Comparison of ENCODE assay signal across 16 mouse cellular contexts in genomic region chr2:139608167-139608566, GRCm38 (mm10).
DNase-seq lines count a peak whose midpoint lies in the region; ATAC-seq and TF ChIP-seq lines count a peak whose summit lies in the region.
"Had no signal": no experiment of that assay in that cellular context is flagged by ENCODE, and none has a peak within 500 bp of the region (broad histone marks: within the 10 kb centered on the region; RNA-seq: fewer than 3 reads in every experiment).

No protein-coding gene starts in this region.

- peak overlapping the region; percentile 70 for H3K27ac ChIP-seq in forebrain, embryonic 10.5 days
- no peak overlapping the region for H3K27ac ChIP-seq in forebrain, embryonic 15.5 days (replicated peaks)
- H3K27ac ChIP-seq in midbrain, embryonic 10.5 days (replicated peaks): peak overlapping the region; percentile 70
- H3K27ac ChIP-seq in midbrain, postnatal 0 days (ENCODE audit: low read depth, low read length): no peak overlapping the region
- H3K27ac ChIP-seq in hindbrain, postnatal 0 days: no peak overlapping the region
- H3K27ac ChIP-seq in neural tube, embryonic 12.5 days: no peak overlapping the region
- H3K27ac ChIP-seq: stomach, embryonic 15.5 days had no signal

- peaks cover 34% of the 10 kb centered on the region for H3K4me1 ChIP-seq in forebrain, embryonic 10.5 days
- H3K4me1 ChIP-seq in forebrain, embryonic 15.5 days: peaks cover 19% of the 10 kb centered on the region
- H3K4me1 ChIP-seq in midbrain, embryonic 10.5 days: peaks cover 34% of the 10 kb centered on the region
- H3K4me1 ChIP-seq in midbrain, postnatal 0 days (ENCODE audit: insufficient read depth, low read length): peaks cover 15% of the 10 kb centered on the region; the same call in 1 of the 2 replicates
- peaks cover 14% of the 10 kb centered on the region for H3K4me1 ChIP-seq in hindbrain, postnatal 0 days (ENCODE audit: insufficient read depth, low read length)
- peaks cover 32% of the 10 kb centered on the region for H3K4me1 ChIP-seq in neural tube, embryonic 12.5 days
- H3K4me1 ChIP-seq: stomach, embryonic 15.5 days had no signal

- DNase-seq in forebrain, embryonic 10.5 days (ENCODE audit: extremely low spot score, low spot score): peak; percentile 25
- no peak for DNase-seq in midbrain, embryonic 10.5 days (ENCODE audit: low spot score)
- no peak for DNase-seq in midbrain, postnatal 0 days (ENCODE audit: low spot score)
- DNase-seq in hindbrain, postnatal 0 days (ENCODE audit: low spot score): no peak
- no peak for DNase-seq in c-Kit-positive CD71-positive TER-119-positive erythroid progenitor cells, embryonic 14.5 days (ENCODE audit: low spot score)
- no peak for DNase-seq in lung, postnatal 10 days
- DNase-seq: cerebellum, adult 11 months; gastrocnemius, postnatal 10 days; heart, postnatal 4 days; layer of hippocampus, postnatal 36 days; thymus, postnatal 25 days had no signal

- WGBS in forebrain, embryonic 10.5 days: 25% methylated on average over 3 of the region's 3 CpGs
- WGBS in forebrain, embryonic 15.5 days: 33% methylated on average over 3 of the region's 3 CpGs
- WGBS in midbrain, embryonic 10.5 days: 23% methylated on average over 3 of the region's 3 CpGs
- 37% methylated on average over 3 of the region's 3 CpGs for WGBS in midbrain, postnatal 0 days
- WGBS in hindbrain, postnatal 0 days: 39% methylated on average over 3 of the region's 3 CpGs
- WGBS in neural tube, embryonic 12.5 days: 16% methylated on average over 3 of the region's 3 CpGs

- no peaks in the 10 kb centered on the region for H3K9me3 ChIP-seq in forebrain, embryonic 10.5 days
- H3K9me3 ChIP-seq in forebrain, embryonic 15.5 days: no peaks in the 10 kb centered on the region
- H3K9me3 ChIP-seq in midbrain, embryonic 10.5 days (replicated peaks): no peaks in the 10 kb centered on the region
- no peaks in the 10 kb centered on the region for H3K9me3 ChIP-seq in midbrain, postnatal 0 days (ENCODE audit: low read length)
- H3K9me3 ChIP-seq in hindbrain, postnatal 0 days (ENCODE audit: low read length): no peaks in the 10 kb centered on the region
- no peaks in the 10 kb centered on the region for H3K9me3 ChIP-seq in neural tube, embryonic 12.5 days
- H3K9me3 ChIP-seq: stomach, embryonic 15.5 days had no signal

- no peak overlapping the region for H3K9ac ChIP-seq in forebrain, embryonic 15.5 days (replicated peaks)
- no peak overlapping the region for H3K9ac ChIP-seq in midbrain, postnatal 0 days (replicated peaks; ENCODE audit: low read length, poor library complexity, severe bottlenecking)
- H3K9ac ChIP-seq in hindbrain, postnatal 0 days (replicated peaks; ENCODE audit: low read length): no peak overlapping the region
- no peak overlapping the region for H3K9ac ChIP-seq in neural tube, embryonic 12.5 days
- H3K9ac ChIP-seq: lung, embryonic 14.5 days; stomach, embryonic 15.5 days had no signal

- no peak overlapping the region; the same call in 1 of the 2 replicates for H3K4me3 ChIP-seq in forebrain, embryonic 10.5 days
- no peak overlapping the region for H3K4me3 ChIP-seq in forebrain, embryonic 15.5 days
- peak overlapping the region; percentile 16; the same call in 1 of the 2 replicates for H3K4me3 ChIP-seq in midbrain, embryonic 10.5 days
- no peak overlapping the region for H3K4me3 ChIP-seq in midbrain, postnatal 0 days (ENCODE audit: low read depth, low read length)
- no peak overlapping the region for H3K4me3 ChIP-seq in hindbrain, postnatal 0 days (ENCODE audit: low read length)
- no peak overlapping the region for H3K4me3 ChIP-seq in neural tube, embryonic 12.5 days
- H3K4me3 ChIP-seq: stomach, embryonic 15.5 days had no signal

- H3K36me3 ChIP-seq in forebrain, embryonic 10.5 days (replicated peaks): no peaks in the 10 kb centered on the region
- H3K36me3 ChIP-seq in forebrain, embryonic 15.5 days: no peaks in the 10 kb centered on the region
- no peaks in the 10 kb centered on the region for H3K36me3 ChIP-seq in midbrain, embryonic 10.5 days
- H3K36me3 ChIP-seq in midbrain, postnatal 0 days (ENCODE audit: insufficient read depth, low read length): no peaks in the 10 kb centered on the region
- no peaks in the 10 kb centered on the region for H3K36me3 ChIP-seq in hindbrain, postnatal 0 days (ENCODE audit: insufficient read depth, low read length)
- no peaks in the 10 kb centered on the region for H3K36me3 ChIP-seq in neural tube, embryonic 12.5 days
- H3K36me3 ChIP-seq: stomach, embryonic 15.5 days had no signal

- no peak for ATAC-seq in forebrain, embryonic 15.5 days (replicated peaks)
- no peak for ATAC-seq in midbrain, postnatal 0 days (ENCODE audit: low FRiP score)
- no peak for ATAC-seq in hindbrain, postnatal 0 days
- no peak for ATAC-seq in neural tube, embryonic 12.5 days (ENCODE audit: low FRiP score, low read depth)

- TF ChIP-seq CTCF in midbrain, postnatal 0 days (IDR thresholded peaks at IDR 0.05): no peak
- TF ChIP-seq CTCF in hindbrain, postnatal 0 days (IDR thresholded peaks at IDR 0.05; ENCODE audit: low read depth): no peak

- peaks cover 33% of the 10 kb centered on the region for H3K27me3 ChIP-seq in forebrain, embryonic 10.5 days (ENCODE audit: poor library complexity, severe bottlenecking)
- no peaks in the 10 kb centered on the region for H3K27me3 ChIP-seq in forebrain, embryonic 15.5 days
- 0 out of 2 replicates have a peak, but pooled peaks cover 11% of the 10 kb centered on the region for H3K27me3 ChIP-seq in midbrain, embryonic 10.5 days (ENCODE audit: low read depth, poor library complexity, severe bottlenecking)
- no peaks in the 10 kb centered on the region for H3K27me3 ChIP-seq in midbrain, postnatal 0 days (ENCODE audit: insufficient read depth, low read length)
- H3K27me3 ChIP-seq in hindbrain, postnatal 0 days (ENCODE audit: insufficient read depth, low read length): no peaks in the 10 kb centered on the region
- no peaks in the 10 kb centered on the region for H3K27me3 ChIP-seq in neural tube, embryonic 12.5 days (replicated peaks)
- H3K27me3 ChIP-seq: stomach, embryonic 15.5 days had no signal

- H3K4me2 ChIP-seq in forebrain, embryonic 15.5 days (replicated peaks): no peak overlapping the region
- no peak overlapping the region for H3K4me2 ChIP-seq in midbrain, postnatal 0 days (ENCODE audit: low read depth, low read length, poor library complexity, severe bottlenecking)
- peak overlapping the region; percentile 40; the same call in 1 of the 2 replicates for H3K4me2 ChIP-seq in hindbrain, postnatal 0 days (ENCODE audit: low read depth, low read length)
- H3K4me2 ChIP-seq in neural tube, embryonic 12.5 days (replicated peaks): peak overlapping the region; percentile 40
- H3K4me2 ChIP-seq: heart, embryonic 11.5 days; lung, embryonic 14.5 days; stomach, embryonic 15.5 days had no signal

Comparison
In these comparisons a context has a peak if more than half of its experiments do, and no peak if none do; other contexts are left out.
1. H3K27ac ChIP-seq: peak in forebrain, embryonic 10.5 days (single experiment) and midbrain, embryonic 10.5 days (single experiment); none in forebrain, embryonic 15.5 days (single experiment), midbrain, postnatal 0 days (single experiment), hindbrain, postnatal 0 days (single experiment) and neural tube, embryonic 12.5 days (single experiment).
2. H3K4me2 ChIP-seq: peak in hindbrain, postnatal 0 days (single experiment) and neural tube, embryonic 12.5 days (single experiment); none in forebrain, embryonic 15.5 days (single experiment) and midbrain, postnatal 0 days (single experiment).